Mouse (Mus musculus): ENCODE results near the gene Peli2. TPM values are rescaled to one million over a fixed set of nuclear protein-coding genes. Genes with fewer than 3 reads are reported as not detected.

Peli2 gene
- polyA plus RNA-seq, 1 experiment = 18.7 TPM

- Histone ChIP-seq H3K4me3 (replicated peaks; ENCODE audit: extremely low read depth, low read depth, low read length) (no peak overlapping the region), H3K4me1 (ENCODE audit: control insufficient read depth, insufficient read depth, low read length) (no peaks in the 10 kb centered on the region; the same call in 1 of the 2 replicates)
- DNase-seq = no peak
- TF ChIP-seq CTCF (IDR thresholded peaks at IDR 0.05; ENCODE audit: insufficient read depth, low read length) (no peak), POLR2A (IDR thresholded peaks at IDR 0.05; ENCODE audit: borderline replicate concordance, extremely low read depth, low read depth, low read length) (no peak)
- 85% methylated on average over 8 of the region's 8 CpGs for WGBS
These were observed 29.5 kb upstream of the Peli2 start for GRCm38 (mm10) chr14:48091160-48091559.

DNA sequence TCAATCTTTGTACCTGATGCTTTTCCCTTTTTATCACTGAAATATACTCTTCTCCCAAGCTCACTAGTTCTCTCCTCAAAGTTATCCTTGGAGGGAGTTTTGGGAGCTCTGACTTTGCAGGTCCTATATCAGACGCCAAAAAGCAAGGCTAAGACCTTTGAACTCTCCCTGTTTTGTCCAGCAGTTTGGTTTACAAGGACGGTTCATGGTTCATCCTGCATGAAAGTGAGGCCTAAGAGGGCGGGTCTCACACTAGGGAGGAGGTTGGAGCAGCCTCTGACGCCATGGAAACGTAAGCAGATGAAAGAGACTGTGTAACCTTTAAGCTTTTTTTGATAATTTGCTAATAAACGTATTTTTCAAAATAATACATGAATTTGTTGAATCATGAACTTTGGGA lies 22.4 kb upstream of the Peli2 start:
- TF ChIP-seq CTCF (IDR thresholded peaks at IDR 0.05; ENCODE audit: insufficient read depth, low read length) (no peak), POLR2A (IDR thresholded peaks at IDR 0.05; ENCODE audit: borderline replicate concordance, extremely low read depth, low read depth, low read length) (no peak)
- Histone ChIP-seq H3K4me3 (replicated peaks; ENCODE audit: extremely low read depth, low read depth, low read length) (no peak overlapping the region), H3K4me1 (ENCODE audit: control insufficient read depth, insufficient read depth, low read length) (no peaks in the 10 kb centered on the region)
- WGBS = 51% methylated on average over 6 of the region's 6 CpGs
- no peak for DNase-seq

- Histone ChIP-seq H3K4me3 (replicated peaks; ENCODE audit: extremely low read depth, low read depth, low read length) (no peak overlapping the region), H3K4me1 (ENCODE audit: control insufficient read depth, insufficient read depth, low read length) (no peaks in the 10 kb centered on the region)
- TF ChIP-seq POLR2A (IDR thresholded peaks at IDR 0.05; ENCODE audit: borderline replicate concordance, extremely low read depth, low read depth, low read length) = no peak
- TF ChIP-seq CTCF (IDR thresholded peaks at IDR 0.05; ENCODE audit: insufficient read depth, low read length) = no peak
- 38% methylated on average over 1 of the region's 1 CpGs for WGBS
- no peak for DNase-seq
These were observed 21.3 kb upstream of the Peli2 start for GRCm38 (mm10) chr14:48099354-48099753.

- 76% methylated on average over 7 of the region's 7 CpGs for WGBS
- H3K4me1 ChIP-seq (ENCODE audit: control insufficient read depth, insufficient read depth, low read length) = no peaks in the 10 kb centered on the region
- DNase-seq = no peak
- H3K4me3 ChIP-seq (replicated peaks; ENCODE audit: extremely low read depth, low read depth, low read length) = no peak overlapping the region
- no peak for TF ChIP-seq POLR2A (IDR thresholded peaks at IDR 0.05; ENCODE audit: borderline replicate concordance, extremely low read depth, low read depth, low read length)
- no peak for TF ChIP-seq CTCF (IDR thresholded peaks at IDR 0.05; ENCODE audit: insufficient read depth, low read length)
These were observed 14.2 kb upstream of the Peli2 start for GRCm38 (mm10) chr14:48106453-48106852.

GRCm38 (mm10) chr14:48117986-48118385 lies 2.6 kb upstream of the Peli2 start:
- Histone ChIP-seq H3K4me3 (replicated peaks; ENCODE audit: extremely low read depth, low read depth, low read length) (no peak overlapping the region), H3K4me1 (ENCODE audit: control insufficient read depth, insufficient read depth, low read length) (peaks cover 2% of the 10 kb centered on the region; the same call in 1 of the 2 replicates)
- TF ChIP-seq CTCF (IDR thresholded peaks at IDR 0.05; ENCODE audit: insufficient read depth, low read length) = no peak
- no peak for TF ChIP-seq POLR2A (IDR thresholded peaks at IDR 0.05; ENCODE audit: borderline replicate concordance, extremely low read depth, low read depth, low read length)
- WGBS = 88% methylated on average over 5 of the region's 5 CpGs
- DNase-seq = no peak

- 31% methylated on average over 9 of the region's 9 CpGs for WGBS
- TF ChIP-seq CTCF (IDR thresholded peaks at IDR 0.05; ENCODE audit: insufficient read depth, low read length) (no peak), POLR2A (IDR thresholded peaks at IDR 0.05; ENCODE audit: borderline replicate concordance, extremely low read depth, low read depth, low read length) (no peak)
- Histone ChIP-seq H3K4me1 (ENCODE audit: control insufficient read depth, insufficient read depth, low read length) (peaks cover 2% of the 10 kb centered on the region; the same call in 1 of the 2 replicates), H3K4me3 (replicated peaks; ENCODE audit: extremely low read depth, low read depth, low read length) (no peak overlapping the region)
- no peak for DNase-seq
These were observed 1.5 kb upstream of the Peli2 start for GRCm38 (mm10) chr14:48119012-48119647.

- H3K4me3 ChIP-seq (replicated peaks; ENCODE audit: extremely low read depth, low read depth, low read length) = peak overlapping the region; percentile 45
- no peak for DNase-seq
- H3K4me1 ChIP-seq (ENCODE audit: control insufficient read depth, insufficient read depth, low read length) = peaks cover 2% of the 10 kb centered on the region; the same call in 1 of the 2 replicates
- WGBS = 12% methylated on average over 17 of the region's 17 CpGs
- no peak for TF ChIP-seq POLR2A (IDR thresholded peaks at IDR 0.05; ENCODE audit: borderline replicate concordance, extremely low read depth, low read depth, low read length)
- TF ChIP-seq CTCF (IDR thresholded peaks at IDR 0.05; ENCODE audit: insufficient read depth, low read length) = no peak
These were observed 864 bp upstream of the Peli2 start for GRCm38 (mm10) chr14:48119648-48120270.

- Histone ChIP-seq H3K4me3 (replicated peaks; ENCODE audit: extremely low read depth, low read depth, low read length) (peak overlapping the region; percentile 98), H3K4me1 (ENCODE audit: control insufficient read depth, insufficient read depth, low read length) (peaks cover 2% of the 10 kb centered on the region; the same call in 1 of the 2 replicates)
- TF ChIP-seq CTCF (IDR thresholded peaks at IDR 0.05; ENCODE audit: insufficient read depth, low read length) (no peak), POLR2A (IDR thresholded peaks at IDR 0.05; ENCODE audit: borderline replicate concordance, extremely low read depth, low read depth, low read length) (no peak)
- peak; percentile 43 for DNase-seq
- 1% methylated on average over 10 of the region's 10 CpGs for WGBS
These were observed 226 bp upstream of the Peli2 start for GRCm38 (mm10) chr14:48120443-48120751.

- no peak for TF ChIP-seq CTCF (IDR thresholded peaks at IDR 0.05; ENCODE audit: insufficient read depth, low read length)
- TF ChIP-seq POLR2A (IDR thresholded peaks at IDR 0.05; ENCODE audit: borderline replicate concordance, extremely low read depth, low read depth, low read length) = no peak
- Histone ChIP-seq H3K4me3 (replicated peaks; ENCODE audit: extremely low read depth, low read depth, low read length) (peak overlapping the region; percentile 98), H3K4me1 (ENCODE audit: control insufficient read depth, insufficient read depth, low read length) (peaks cover 5% of the 10 kb centered on the region)
- DNase-seq = no peak
- WGBS = 1% methylated on average over 32 of the region's 32 CpGs
These were observed 1.2 kb downstream of the Peli2 start for GRCm38 (mm10) chr14:48121529-48122517.
